12 mouse cellular contexts compared by ENCODE assay signal in the genomic region with DNA sequence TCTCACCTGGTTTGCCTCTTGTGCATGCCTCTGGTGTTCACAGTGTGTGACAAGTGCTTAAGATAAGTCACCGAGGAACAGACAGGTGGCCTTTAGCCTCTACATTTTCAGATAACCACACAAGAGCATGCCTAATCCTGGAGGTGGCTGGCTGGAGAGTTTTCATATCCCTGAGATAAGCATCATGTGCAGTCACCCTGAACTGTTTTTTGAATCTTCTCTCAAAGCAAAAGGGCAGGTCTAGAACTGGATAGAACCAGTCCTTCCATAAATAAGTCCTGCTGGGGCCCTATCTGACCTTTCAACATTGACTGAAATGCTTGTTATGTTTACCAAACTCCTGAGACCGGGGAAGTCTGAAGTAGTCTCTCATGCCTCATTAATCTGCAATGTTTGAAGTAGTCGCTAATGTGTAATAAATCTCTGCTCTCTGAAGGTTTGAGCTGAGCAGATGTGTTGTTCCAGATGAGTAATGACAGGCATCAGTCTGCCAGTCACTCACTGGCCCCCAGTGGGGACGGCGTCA. TPM values are rescaled to one million over a fixed set of nuclear protein-coding genes. Genes with fewer than 3 reads are reported as not detected.
A peak's percentile ranks its signal among the peaks of the same experiment; 100 is the strongest.
DNase-seq lines count a peak whose midpoint lies in the region; ATAC-seq lines count a peak whose summit lies in the region.
"Had no signal": no experiment of that assay in that cellular context is flagged by ENCODE, and none has a peak within 500 bp of the region (broad histone marks: within the 10 kb centered on the region; RNA-seq: fewer than 3 reads in every experiment).

No protein-coding gene starts in this region.

- no peak overlapping the region for H3K9ac ChIP-seq in embryonic facial prominence, embryonic 14.5 days (ENCODE audit: low read depth, low read length)
- H3K9ac ChIP-seq in lung, embryonic 16.5 days (ENCODE audit: low read length): no peak overlapping the region
- H3K9ac ChIP-seq: forebrain, embryonic 15.5 days; heart, embryonic 15.5 days; liver, embryonic 14.5 days had no signal

- no peaks in the 10 kb centered on the region for H3K4me1 ChIP-seq in embryonic facial prominence, embryonic 14.5 days (ENCODE audit: control insufficient read depth, insufficient read depth, low read length)
- H3K4me1 ChIP-seq in embryonic facial prominence, embryonic 10.5 days: no peaks in the 10 kb centered on the region
- H3K4me1 ChIP-seq in lung, embryonic 16.5 days (replicated peaks; ENCODE audit: control insufficient read depth, insufficient read depth, low read length): peaks cover 9% of the 10 kb centered on the region; the same call in 1 of the 2 replicates
- H3K4me1 ChIP-seq in midbrain, embryonic 10.5 days: no peaks in the 10 kb centered on the region; the same call in 1 of the 2 replicates
- H3K4me1 ChIP-seq: forebrain, embryonic 15.5 days had no signal

- DNase-seq in embryonic facial prominence, embryonic 14.5 days (ENCODE audit: low spot score): peak; percentile 9
- DNase-seq in embryonic facial prominence, embryonic 10.5 days (ENCODE audit: low spot score): no peak
- peak; percentile 12 for DNase-seq in urinary bladder, postnatal 14 days (ENCODE audit: low spot score)
- DNase-seq in urinary bladder, postnatal 4 days (ENCODE audit: low spot score in 2 of 2): no peak
- no peak for DNase-seq in midbrain, embryonic 10.5 days (ENCODE audit: low spot score)
- DNase-seq in thymus, postnatal 0 days (ENCODE audit: low spot score): no peak
- DNase-seq: adrenal gland, postnatal 25 days had no signal

- H3K4me2 ChIP-seq in embryonic facial prominence, embryonic 14.5 days (ENCODE audit: low read depth, low read length): no peak overlapping the region
- 0 out of 2 replicates have a peak overlapping the region, but pooled peaks have one; percentile 6 for H3K4me2 ChIP-seq in lung, embryonic 16.5 days (ENCODE audit: low read depth, low read length)
- H3K4me2 ChIP-seq: forebrain, embryonic 15.5 days; heart, embryonic 15.5 days had no signal

- no peak for ATAC-seq in embryonic facial prominence, embryonic 14.5 days (ENCODE audit: low read depth)
- ATAC-seq in lung, embryonic 16.5 days (ENCODE audit: low read depth): peak; percentile 66
- ATAC-seq in cerebellum, adult (ENCODE audit: insufficient number of reproducible peaks, low FRiP score, low TSS enrichment): no peak
- ATAC-seq: forebrain, embryonic 15.5 days had no signal

- H3K27ac ChIP-seq in embryonic facial prominence, embryonic 14.5 days (replicated peaks; ENCODE audit: low read depth, low read length): no peak overlapping the region
- H3K27ac ChIP-seq in embryonic facial prominence, embryonic 10.5 days (replicated peaks): no peak overlapping the region
- no peak overlapping the region for H3K27ac ChIP-seq in lung, embryonic 16.5 days (ENCODE audit: low read length)
- H3K27ac ChIP-seq in midbrain, embryonic 10.5 days (replicated peaks): no peak overlapping the region
- H3K27ac ChIP-seq: forebrain, embryonic 15.5 days; heart, embryonic 15.5 days; liver, embryonic 14.5 days had no signal

- H3K36me3 ChIP-seq in embryonic facial prominence, embryonic 14.5 days (ENCODE audit: control insufficient read depth, insufficient read depth, low read length): no peaks in the 10 kb centered on the region
- no peaks in the 10 kb centered on the region for H3K36me3 ChIP-seq in embryonic facial prominence, embryonic 10.5 days (replicated peaks)
- no peaks in the 10 kb centered on the region for H3K36me3 ChIP-seq in lung, embryonic 16.5 days (ENCODE audit: control insufficient read depth, insufficient read depth, low read length)
- no peaks in the 10 kb centered on the region for H3K36me3 ChIP-seq in midbrain, embryonic 10.5 days
- H3K36me3 ChIP-seq: forebrain, embryonic 15.5 days; heart, embryonic 15.5 days had no signal

- H3K27me3 ChIP-seq in embryonic facial prominence, embryonic 14.5 days (replicated peaks; ENCODE audit: control insufficient read depth, insufficient read depth, low read length): no peaks in the 10 kb centered on the region
- no peaks in the 10 kb centered on the region for H3K27me3 ChIP-seq in embryonic facial prominence, embryonic 10.5 days (replicated peaks; ENCODE audit: low read depth, poor library complexity, severe bottlenecking)
- no peaks in the 10 kb centered on the region for H3K27me3 ChIP-seq in lung, embryonic 16.5 days (ENCODE audit: control insufficient read depth, insufficient read depth, low read depth, low read length)
- no peaks in the 10 kb centered on the region for H3K27me3 ChIP-seq in midbrain, embryonic 10.5 days (ENCODE audit: low read depth, poor library complexity, severe bottlenecking)
- H3K27me3 ChIP-seq: forebrain, embryonic 15.5 days; heart, embryonic 15.5 days had no signal

- WGBS in embryonic facial prominence, embryonic 14.5 days: 44% methylated on average over 5 of the region's 5 CpGs
- WGBS in embryonic facial prominence, embryonic 10.5 days: 52% methylated on average over 5 of the region's 5 CpGs
- 8% methylated on average over 5 of the region's 5 CpGs for WGBS in lung, embryonic 16.5 days
- WGBS in midbrain, embryonic 10.5 days: 52% methylated on average over 5 of the region's 5 CpGs

- no peaks in the 10 kb centered on the region for H3K9me3 ChIP-seq in embryonic facial prominence, embryonic 14.5 days (ENCODE audit: control insufficient read depth, low read length)
- no peaks in the 10 kb centered on the region for H3K9me3 ChIP-seq in embryonic facial prominence, embryonic 10.5 days
- no peaks in the 10 kb centered on the region for H3K9me3 ChIP-seq in lung, embryonic 16.5 days (ENCODE audit: control insufficient read depth, low read length)
- no peaks in the 10 kb centered on the region for H3K9me3 ChIP-seq in midbrain, embryonic 10.5 days (replicated peaks)
- H3K9me3 ChIP-seq: forebrain, embryonic 15.5 days; heart, embryonic 15.5 days had no signal

- H3K4me3 ChIP-seq in embryonic facial prominence, embryonic 14.5 days (ENCODE audit: low read depth, low read length): no peak overlapping the region
- no peak overlapping the region for H3K4me3 ChIP-seq in embryonic facial prominence, embryonic 10.5 days
- no peak overlapping the region for H3K4me3 ChIP-seq in lung, embryonic 16.5 days (ENCODE audit: low read length)
- no peak overlapping the region for H3K4me3 ChIP-seq in midbrain, embryonic 10.5 days
- H3K4me3 ChIP-seq: forebrain, embryonic 15.5 days; heart, embryonic 15.5 days had no signal

RNA-seq across cellular contexts. Expression of a gene that starts 39.5 kb away (rescaled TPM):
- 23.1 and 26.6 TPM in 2 replicates for polyA plus RNA-seq in embryonic facial prominence, embryonic 14.5 days (2014; fragmentation: Nextera tagmentation; extraction: Ambion mirVana)
- polyA plus RNA-seq in embryonic facial prominence, embryonic 10.5 days (2016; fragmentation: Nextera tagmentation; extraction: Ambion mirVana): 10.7 and 11.5 TPM in 2 replicates
- 9.2 and 11.1 TPM in 2 replicates for polyA plus RNA-seq in lung, embryonic 16.5 days (2015; fragmentation: Nextera tagmentation; extraction: Ambion mirVana)
- polyA plus RNA-seq in midbrain, embryonic 10.5 days (2016; fragmentation: Nextera tagmentation; extraction: Ambion mirVana): 9.4 and 12.3 TPM in 2 replicates
- polyA plus RNA-seq in thymus, postnatal 0 days (2015; fragmentation: Nextera tagmentation; extraction: Ambion mirVana): 4.1 and 4.9 TPM in 2 replicates

RNA-seq across cellular contexts. Expression of a gene that starts 42.3 kb away (rescaled TPM):
- polyA plus RNA-seq in embryonic facial prominence, embryonic 14.5 days (2014; fragmentation: Nextera tagmentation; extraction: Ambion mirVana): 5.8 and 14.9 TPM in 2 replicates
- 0.59 TPM in 2 replicates for polyA plus RNA-seq in embryonic facial prominence, embryonic 10.5 days (2016; fragmentation: Nextera tagmentation; extraction: Ambion mirVana)
- polyA plus RNA-seq in lung, embryonic 16.5 days (2015; fragmentation: Nextera tagmentation; extraction: Ambion mirVana): 19.8 and 21.0 TPM in 2 replicates
- 0.37 and 0.48 TPM in 2 replicates for polyA plus RNA-seq in midbrain, embryonic 10.5 days (2016; fragmentation: Nextera tagmentation; extraction: Ambion mirVana)
- polyA plus RNA-seq in thymus, postnatal 0 days (2015; fragmentation: Nextera tagmentation; extraction: Ambion mirVana): 0.31 and 0.62 TPM in 2 replicates

Comparison
In these comparisons a context has a peak if more than half of its experiments do, and no peak if none do; other contexts are left out.
1. DNase-seq: peak in embryonic facial prominence, embryonic 14.5 days (single experiment) and urinary bladder, postnatal 14 days (single experiment); none in embryonic facial prominence, embryonic 10.5 days (single experiment), urinary bladder, postnatal 4 days (0 of 2), midbrain, embryonic 10.5 days (single experiment) and thymus, postnatal 0 days (single experiment).